Mouse (Mus musculus) liver, postnatal 0 days (tissue): ENCODE results near the gene Plin1. TPM values are rescaled to one million over a fixed set of nuclear protein-coding genes. Genes with fewer than 3 reads are reported as not detected.

Source experiments
- ATAC-seq: fragments of 200-750 bp; cut with Nextera tagmentation; 2 replicates; pipeline ENCODE4 v1.8.0; 2017; ENCODE audit warnings: mild to moderate bottlenecking, moderate library complexity
- DNase-seq: peaks from one replicate; pipeline ENCODE4 v3.0.0-alpha.2; 2016
- H3K27ac ChIP-seq: fragments of 300-500 bp; sonication (generic); 2 replicates; pipeline ENCODE4 v1.5.1; 2014; ENCODE audit warnings: antibody characterized with exemption, moderate library complexity, mild to moderate bottlenecking, low read depth
- H3K27me3 ChIP-seq: fragments of 300-500 bp; sonication (generic); 2 replicates; pipeline ENCODE4 v1.6.1; 2014; ENCODE audit warnings: low read length, control low read depth, mixed read lengths; ENCODE audit not compliant: insufficient read depth
- H3K36me3 ChIP-seq: fragments of 300-500 bp; sonication (generic); replicated peaks from 2 replicates; pipeline ENCODE4 v1.6.1; 2014; ENCODE audit warnings: mild to moderate bottlenecking, control low read depth, low read length, moderate library complexity, mixed read lengths; ENCODE audit not compliant: insufficient read depth
- H3K4me1 ChIP-seq: fragments of 300-500 bp; sonication (generic); 2 replicates; pipeline ENCODE4 v1.6.1; 2014; ENCODE audit warnings: antibody characterized with exemption, mild to moderate bottlenecking, control low read depth; ENCODE audit not compliant: insufficient read depth
- H3K4me2 ChIP-seq: fragments of 300-500 bp; sonication (generic); 2 replicates; pipeline ENCODE4 v1.6.1; 2014; ENCODE audit warnings: low read depth, mild to moderate bottlenecking, low read length, moderate library complexity, mixed read lengths
- H3K4me3 ChIP-seq: fragments of 300-500 bp; sonication (generic); 2 replicates; pipeline ENCODE4 v1.5.1; 2014; ENCODE audit warnings: low read depth, low read length
- H3K9ac ChIP-seq: fragments of 300-500 bp; sonication (generic); replicated peaks from 2 replicates; pipeline ENCODE4 v1.6.1; 2014; ENCODE audit warnings: mild to moderate bottlenecking, moderate library complexity
- H3K9me3 ChIP-seq: fragments of 300-500 bp; sonication (generic); 2 replicates; pipeline ENCODE4 v1.6.1; 2016; ENCODE audit warnings: mild to moderate bottlenecking, control low read depth, low read length, mixed read lengths
- CTCF ChIP-seq: sonication (generic); IDR thresholded peaks from 2 replicates; pipeline ENCODE4 v1.5.1; 2016; ENCODE audit warnings: antibody characterized with exemption, low read depth
- EP300 ChIP-seq: IDR thresholded peaks from 2 replicates; pipeline ENCODE4 v1.6.1; 2016; ENCODE audit warnings: antibody characterized with exemption, low read depth, mild to moderate bottlenecking
- WGBS: fragments of 180-500 bp; shearing (Covaris S2); extraction: QIAGEN DNeasy Blood & Tissue Kit; methylation state at CpG from one replicate; pipeline ENCODE4 v1.1.7; 2014; ENCODE audit not compliant: insufficient replicate concordance; 5-methylcytosine and 5-hydroxymethylcytosine counted together
- polyA plus RNA-seq: library from polyadenylated mRNA; unstranded; fragments of >200 nt; fragmentation: Nextera tagmentation; extraction: Ambion mirVana; gene quantifications from 2 replicates; pipeline ENCODE4 v1.2.1, GENCODE M21; 2015

Plin1 gene
- polyA plus RNA-seq, 1 experiment from 2014 or later = not detected

- Histone ChIP-seq H3K4me3 (no peak overlapping the region), H3K9ac (no peak overlapping the region), H3K4me1 (no peaks in the 10 kb centered on the region), H3K27me3 (peaks cover 6% of the 10 kb centered on the region; the same call in 1 of the 2 replicates), H3K36me3 (no peaks in the 10 kb centered on the region), H3K4me2 (no peak overlapping the region), H3K9me3 (no peaks in the 10 kb centered on the region), H3K27ac (no peak overlapping the region)
- WGBS = 60% methylated on average over 11 of the region's 11 CpGs
- TF ChIP-seq CTCF = peak; percentile 42
- no peak for TF ChIP-seq EP300
- ATAC-seq = no peak
- DNase-seq = no peak
Observed at GRCm38 (mm10) chr7:79729743-79730370, 2.8 kb downstream of the Plin1 start.

DNA sequence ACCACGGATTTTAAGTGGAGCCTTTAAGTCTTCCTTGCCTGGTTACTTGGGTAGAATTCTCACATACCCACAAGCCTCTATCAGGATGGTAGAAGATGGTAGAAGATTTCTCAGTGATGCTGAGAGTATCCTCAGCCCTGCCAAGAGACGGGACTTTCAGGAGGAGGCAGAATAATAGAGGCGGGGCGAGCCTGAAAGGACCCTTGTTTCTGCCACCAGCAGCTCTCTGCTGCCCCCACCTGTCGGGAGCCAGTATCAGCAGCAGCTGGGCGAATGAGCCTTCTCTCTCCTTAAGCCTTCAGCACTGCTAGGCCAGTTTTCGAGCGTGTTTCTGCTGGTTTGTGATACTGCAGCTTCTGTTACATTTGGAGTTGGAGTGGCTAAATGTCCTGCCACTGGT is 3.5 kb downstream of the Plin1 start:
- H3K27me3 ChIP-seq = peaks cover 6% of the 10 kb centered on the region; the same call in 1 of the 2 replicates
- TF ChIP-seq CTCF (peak; percentile 87), EP300 (no peak)
- DNase-seq = peak; percentile 77

DNA sequence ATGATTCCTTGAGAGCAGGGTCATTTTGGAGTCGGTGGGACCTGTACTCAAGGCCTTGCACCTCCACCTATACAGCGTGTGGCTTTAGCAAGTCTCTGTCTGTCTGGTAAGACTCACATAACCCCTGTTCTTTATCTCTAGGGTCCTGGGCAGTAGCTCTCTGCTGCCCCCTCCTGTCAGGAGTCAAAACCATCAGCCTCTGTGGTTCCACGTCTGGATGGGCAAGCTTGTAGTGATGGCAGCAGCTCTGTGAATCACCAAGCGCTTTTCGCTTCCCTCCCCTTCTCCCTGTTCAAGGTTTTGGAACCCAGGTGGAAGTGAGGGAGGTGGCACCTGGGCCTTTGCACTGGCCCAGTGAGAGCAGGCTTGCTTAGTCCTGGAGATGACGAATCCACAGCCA is 4.5 kb downstream of the Plin1 start:
- TF ChIP-seq CTCF (peak; percentile 90), EP300 (no peak)
- no peak overlapping the region for H3K4me2 ChIP-seq
- H3K4me3 ChIP-seq = no peak overlapping the region
- peaks cover 8% of the 10 kb centered on the region; the same call in 1 of the 2 replicates for H3K27me3 ChIP-seq
- WGBS = 24% methylated on average over 6 of the region's 6 CpGs
- no peaks in the 10 kb centered on the region for H3K36me3 ChIP-seq
- ATAC-seq (0 out of 2 replicates have a peak, but pooled peaks have one; percentile 10), DNase-seq (peak; percentile 71)
- no peak overlapping the region for H3K9ac ChIP-seq
- H3K9me3 ChIP-seq = no peaks in the 10 kb centered on the region
- no peak overlapping the region for H3K27ac ChIP-seq
- no peaks in the 10 kb centered on the region for H3K4me1 ChIP-seq

More for the DNA sequence above, 3.5 kb downstream of the Plin1 start:
- no peaks in the 10 kb centered on the region for H3K9me3 ChIP-seq
- H3K9ac ChIP-seq = no peak overlapping the region
- no peaks in the 10 kb centered on the region for H3K36me3 ChIP-seq
- H3K4me1 ChIP-seq = no peaks in the 10 kb centered on the region
- ATAC-seq = no peak; the same call in 1 of the 2 replicates
- no peak overlapping the region for H3K27ac ChIP-seq
- 7% methylated on average over 8 of the region's 8 CpGs for WGBS
- H3K4me2 ChIP-seq = no peak overlapping the region
- no peak overlapping the region for H3K4me3 ChIP-seq

GRCm38 (mm10) chr7:79727091-79727490 is 5.6 kb downstream of the Plin1 start:
- no peak overlapping the region for H3K27ac ChIP-seq
- no peak overlapping the region for H3K9ac ChIP-seq
- H3K4me2 ChIP-seq = no peak overlapping the region
- ATAC-seq (no peak), DNase-seq (peak; percentile 64)
- H3K4me3 ChIP-seq = no peak overlapping the region
- no peaks in the 10 kb centered on the region for H3K9me3 ChIP-seq
- peaks cover 14% of the 10 kb centered on the region for H3K27me3 ChIP-seq
- peak; percentile 82 for TF ChIP-seq CTCF
- TF ChIP-seq EP300 = no peak
- H3K4me1 ChIP-seq = no peaks in the 10 kb centered on the region
- no peaks in the 10 kb centered on the region for H3K36me3 ChIP-seq
- WGBS = 11% methylated on average over 2 of the region's 2 CpGs

DNA sequence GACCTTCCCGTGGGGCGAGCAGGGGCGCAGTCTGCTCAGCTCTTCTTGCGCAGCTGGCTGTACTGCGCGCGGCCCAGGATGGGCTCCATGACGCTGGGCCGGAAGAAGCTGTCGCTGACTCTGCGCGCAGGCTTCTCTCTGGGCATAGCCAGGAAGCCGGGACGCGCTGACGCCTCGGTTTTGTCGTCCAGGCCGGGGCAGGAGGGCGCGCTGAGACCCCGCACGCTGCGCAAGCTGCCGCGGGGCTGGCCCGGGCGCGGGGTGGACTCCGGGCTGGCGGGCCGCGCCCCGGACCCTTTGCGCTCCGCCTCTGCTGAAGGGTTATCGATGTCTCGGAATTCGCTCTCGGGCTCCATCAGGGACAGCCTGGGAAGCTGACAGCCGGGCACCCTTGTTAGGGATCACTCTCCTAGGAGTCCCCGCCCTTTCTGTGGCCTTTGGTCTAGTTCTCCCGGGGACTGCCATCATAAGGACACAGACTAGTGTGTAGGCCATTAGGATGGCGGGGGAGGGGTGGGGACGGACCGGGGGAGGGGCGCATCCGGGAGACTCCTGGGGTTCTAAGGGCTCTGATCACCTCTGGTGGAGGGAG is 11.2 kb downstream of the Plin1 start:
- H3K4me1 ChIP-seq = no peaks in the 10 kb centered on the region
- ATAC-seq (peak; percentile 89), DNase-seq (peak; percentile 53)
- TF ChIP-seq EP300 (no peak), CTCF (no peak)
- peak overlapping the region; percentile 51; the same call in 1 of the 2 replicates for H3K9ac ChIP-seq
- no peaks in the 10 kb centered on the region for H3K9me3 ChIP-seq
- H3K27ac ChIP-seq = peak overlapping the region; percentile 39; the same call in 1 of the 2 replicates
- H3K4me2 ChIP-seq = peak overlapping the region; percentile 75
- 2% methylated on average over 48 of the region's 48 CpGs for WGBS
- no peaks in the 10 kb centered on the region for H3K36me3 ChIP-seq
- H3K27me3 ChIP-seq = peaks cover 18% of the 10 kb centered on the region
- H3K4me3 ChIP-seq = peak overlapping the region; percentile 54

DNA sequence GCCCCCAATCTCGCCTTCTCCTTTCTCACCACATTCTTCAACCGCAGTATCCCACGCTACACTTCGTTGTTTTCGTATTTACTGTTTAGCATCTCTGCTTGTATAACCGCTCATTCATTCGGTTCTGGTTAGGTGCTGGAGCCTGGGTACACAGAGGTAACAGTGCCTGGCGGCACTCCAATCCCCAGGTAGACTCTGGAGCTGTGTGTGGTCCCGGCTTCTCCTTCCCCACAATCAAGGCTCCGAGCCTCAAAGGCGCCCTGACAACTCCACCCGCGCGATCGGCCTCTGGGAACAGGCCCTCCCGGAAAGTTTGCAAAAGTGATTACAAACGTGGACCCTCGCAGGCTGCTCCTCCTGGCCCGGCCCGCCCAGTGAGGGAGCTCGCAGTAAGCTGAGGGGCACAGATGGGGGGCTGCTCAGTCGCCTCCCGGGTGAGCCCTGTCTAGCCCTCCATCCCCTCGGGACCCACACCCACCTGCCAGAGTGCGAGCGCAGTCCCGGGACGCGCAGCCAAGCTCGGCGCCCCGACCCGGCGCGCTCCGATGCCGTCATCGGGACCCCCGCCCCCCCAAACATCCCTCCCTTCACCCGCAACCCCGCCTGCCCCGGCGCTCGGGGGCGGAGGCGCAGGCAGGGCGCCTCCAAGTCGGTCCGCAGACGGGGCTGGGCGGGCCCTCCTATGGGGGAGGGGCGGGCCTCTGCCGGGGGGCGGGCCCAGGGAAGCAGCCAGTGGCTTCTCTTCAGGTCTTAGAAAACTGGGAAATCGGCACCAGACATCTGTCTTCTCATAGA is 17.3 kb downstream of the Plin1 start, which contains the start of gene Kif7:
TSS of gene Kif7 (minus strand) at position 534 of the 795 bp plus-strand sequence.
- 2% methylated on average over 55 of the region's 55 CpGs for WGBS
- TF ChIP-seq EP300 (no peak), CTCF (no peak)
- Histone ChIP-seq H3K9me3 (no peaks in the 10 kb centered on the region), H3K4me3 (peak within 1 kb of the TSS; percentile 63), H3K27ac (no peak within 1 kb of the TSS), H3K4me1 (peaks cover 3% of the 10 kb centered on the region; the same call in 1 of the 2 replicates), H3K36me3 (no peaks in the 10 kb centered on the region), H3K4me2 (peak within 1 kb of the TSS; percentile 91), H3K9ac (peak within 1 kb of the TSS; percentile 60), H3K27me3 (peaks cover 21% of the 10 kb centered on the region)
- ATAC-seq (peak; percentile 85), DNase-seq (peak; percentile 79)
